Mouse (Mus musculus) lung, postnatal 0 days (tissue): ENCODE measurements around the gene Pcf11.

Experiments used
- CTCF ChIP-seq: IDR thresholded peaks from 2 replicates; pipeline ENCODE4 v1.5.1; 2016; ENCODE audit warnings: antibody characterized with exemption, mild to moderate bottlenecking
- EP300 ChIP-seq: IDR thresholded peaks from 2 replicates; pipeline ENCODE4 v1.6.1; 2016; ENCODE audit warnings: antibody characterized with exemption, mild to moderate bottlenecking, control low read depth

DNA sequence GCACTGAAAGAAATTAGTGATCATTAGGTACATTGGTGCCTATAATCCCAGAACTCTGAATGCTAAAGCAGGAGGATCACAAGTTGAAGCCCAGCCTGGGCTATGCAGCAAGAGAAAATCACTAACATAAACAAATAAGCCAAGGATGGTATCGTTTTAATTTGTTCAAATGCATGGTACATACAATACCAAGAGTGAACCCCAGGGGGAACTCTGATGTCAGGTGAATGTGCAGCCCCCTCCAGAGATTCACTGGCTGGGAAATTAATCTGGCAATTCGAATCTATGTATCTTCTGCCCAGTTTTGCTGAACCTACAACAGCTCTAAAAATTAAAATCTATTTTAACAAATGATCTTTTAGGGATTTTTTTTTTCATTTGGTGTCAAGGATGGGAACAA is 45.2 kb downstream of the Pcf11 start:
- TF ChIP-seq CTCF (peak; percentile 54), EP300 (no peak)
